Mouse (Mus musculus): Measurements from ENCODE around the gene Exosc3. TPM values are rescaled to one million over a fixed set of nuclear protein-coding genes. Genes with fewer than 3 reads are reported as not detected.
A peak's percentile ranks its signal among the peaks of the same experiment; 100 is the strongest.

The Exosc3 gene
- polyA plus RNA-seq, 1 experiment from 2014 or later = 86.7 TPM

- Histone ChIP-seq H3K36me3 (no peaks in the 10 kb centered on the region), H3K27ac (replicated peaks) (0 out of 2 replicates have a peak overlapping the region, but pooled peaks have one; percentile 27), H3K4me2 (replicated peaks) (no peak overlapping the region), H3K4me1 (peaks cover 7% of the 10 kb centered on the region; the same call in 1 of the 2 replicates), H3K9me3 (no peaks in the 10 kb centered on the region), H3K27me3 (no peaks in the 10 kb centered on the region), H3K4me3 (no peak overlapping the region), H3K9ac (replicated peaks) (no peak overlapping the region)
- 88% methylated on average over 10 of the region's 10 CpGs for WGBS
- peak; percentile 49; the same call in 1 of the 2 replicates for ATAC-seq (ENCODE audit: low FRiP score, low read depth)
Measured at GRCm38 (mm10) chr4:45271041-45271452, 71.5 kb downstream of the Exosc3 start.

GRCm38 (mm10) chr4:45267883-45268282 is 74.6 kb downstream of the Exosc3 start:
- Histone ChIP-seq H3K4me2 (replicated peaks) (no peak overlapping the region), H3K4me1 (peaks cover 7% of the 10 kb centered on the region; the same call in 1 of the 2 replicates), H3K27ac (replicated peaks) (no peak overlapping the region), H3K9me3 (no peaks in the 10 kb centered on the region), H3K9ac (replicated peaks) (no peak overlapping the region), H3K36me3 (no peaks in the 10 kb centered on the region), H3K27me3 (no peaks in the 10 kb centered on the region), H3K4me3 (no peak overlapping the region)
- 82% methylated on average over 3 of the region's 3 CpGs for WGBS
- no peak for ATAC-seq (ENCODE audit: low FRiP score, low read depth)

Other genes starting within 250 kb of the Exosc3 start
- 148 TPM in 2 replicates for gene Tomm5, start 234.6 kb downstream of the Exosc3 start, polyA plus RNA-seq (2016; fragmentation: Nextera tagmentation; extraction: Ambion mirVana)
- gene Frmpd1, start 157.9 kb downstream of the Exosc3 start, polyA plus RNA-seq (2016; fragmentation: Nextera tagmentation; extraction: Ambion mirVana) = 2.0 and 2.1 TPM in 2 replicates
- gene Trmt10b, start 45.6 kb downstream of the Exosc3 start, polyA plus RNA-seq (2016; fragmentation: Nextera tagmentation; extraction: Ambion mirVana) = 17.0 and 24.4 TPM in 2 replicates
- 12.8 and 14.2 TPM in 2 replicates for gene Dcaf10, start 631 bp downstream of the Exosc3 start, polyA plus RNA-seq (2016; fragmentation: Nextera tagmentation; extraction: Ambion mirVana)
- gene Slc25a51, start 66.0 kb upstream of the Exosc3 start, polyA plus RNA-seq (2016; fragmentation: Nextera tagmentation; extraction: Ambion mirVana) = 80.8 and 87.7 TPM in 2 replicates
- gene Shb, start 189.7 kb upstream of the Exosc3 start, polyA plus RNA-seq (2016; fragmentation: Nextera tagmentation; extraction: Ambion mirVana) = 4.9 and 5.8 TPM in 2 replicates